Mouse (Mus musculus) cerebellum, adult 2 months (tissue): Measurements from ENCODE around the gene Mup4.

Experiments
- CTCF ChIP-seq: fragments of 200-500 bp; IDR thresholded peaks from 2 replicates; pipeline ENCODE4 v1.5.1; 2011; ENCODE audit warnings: low read depth, mild to moderate bottlenecking, control low read depth, low read length, moderate library complexity, borderline replicate concordance; ENCODE audit not compliant: insufficient read depth
- POLR2A ChIP-seq: fragments of 200-500 bp; IDR thresholded peaks from 2 replicates; pipeline ENCODE4 v1.6.1; 2011; ENCODE audit warnings: low read length, control low read depth, borderline replicate concordance; ENCODE audit not compliant: insufficient read depth

DNA sequence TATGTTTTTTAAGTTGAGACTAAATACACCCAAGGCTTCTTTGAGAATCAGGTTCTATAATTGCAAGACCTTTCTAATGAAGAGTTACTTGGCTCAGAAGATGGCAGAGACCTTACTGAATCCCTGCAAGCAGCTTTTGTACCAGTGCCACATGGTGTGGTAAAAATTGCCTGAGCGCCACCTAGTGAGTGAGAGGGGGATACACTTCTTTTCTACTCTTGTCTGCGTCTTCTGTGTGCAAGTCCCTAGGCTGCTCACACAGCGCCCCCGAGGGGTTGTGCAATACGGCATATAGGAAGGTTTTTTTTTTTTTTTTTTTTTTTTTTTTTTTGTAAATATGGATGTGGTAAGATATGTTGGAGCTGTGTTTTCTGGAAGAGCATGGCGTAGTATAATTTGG is 32.2 kb downstream of the Mup4 start:
- peak; percentile 73 for TF ChIP-seq CTCF
- TF ChIP-seq POLR2A, result no peak
